Mouse (Mus musculus) heart, postnatal 0 days (tissue): ENCODE measurements around the gene Asap3. TPM values are rescaled to one million over a fixed set of nuclear protein-coding genes. Genes with fewer than 3 reads are reported as not detected.

Experiments used
- ATAC-seq: fragments of 200-750 bp; cut with Nextera tagmentation; 2 replicates; pipeline ENCODE4 v1.8.0; 2017; ENCODE audit warnings: low read depth, moderate number of reproducible peaks, moderate library complexity; ENCODE audit not compliant: insufficient read depth
- DNase-seq: peaks from one replicate; pipeline ENCODE4 v3.0.0-alpha.2; 2016; ENCODE audit warnings: low spot score
- H3K27ac ChIP-seq: fragments of 300-500 bp; sonication (generic); 2 replicates; pipeline ENCODE4 v1.5.1; 2014; ENCODE audit warnings: low read depth, mild to moderate bottlenecking
- H3K27me3 ChIP-seq: fragments of 300-500 bp; sonication (generic); 2 replicates; pipeline ENCODE4 v1.6.1; 2014; ENCODE audit warnings: low read length, mixed read lengths; ENCODE audit not compliant: control insufficient read depth, insufficient read depth
- H3K36me3 ChIP-seq: fragments of 300-500 bp; sonication (generic); replicated peaks from 2 replicates; pipeline ENCODE4 v1.6.1; 2014; ENCODE audit warnings: low read length, mixed read lengths; ENCODE audit not compliant: control insufficient read depth, insufficient read depth
- H3K4me1 ChIP-seq: fragments of 300-500 bp; sonication (generic); 2 replicates; pipeline ENCODE4 v1.6.1; 2014; ENCODE audit warnings: antibody characterized with exemption; ENCODE audit not compliant: control insufficient read depth, insufficient read depth
- H3K4me2 ChIP-seq: fragments of 300-500 bp; sonication (generic); 2 replicates; pipeline ENCODE4 v1.6.1; 2014; ENCODE audit warnings: low read depth, mild to moderate bottlenecking, low read length, moderate library complexity
- H3K4me3 ChIP-seq: fragments of 300-500 bp; sonication (generic); 2 replicates; pipeline ENCODE4 v1.5.1; 2014; ENCODE audit warnings: low read depth, low read length
- H3K9ac ChIP-seq: fragments of 300-500 bp; sonication (generic); replicated peaks from 2 replicates; pipeline ENCODE4 v1.6.1; 2014; ENCODE audit warnings: low read depth, low read length, mixed read lengths
- H3K9me3 ChIP-seq: fragments of 300-500 bp; sonication (generic); replicated peaks from 2 replicates; pipeline ENCODE4 v1.6.1; 2016; ENCODE audit warnings: low read length; ENCODE audit not compliant: control insufficient read depth
- CTCF ChIP-seq: IDR thresholded peaks from 2 replicates; pipeline ENCODE4 v1.5.1; 2016; ENCODE audit warnings: antibody characterized with exemption, control low read depth, low read depth
- EP300 ChIP-seq: IDR thresholded peaks from 2 replicates; pipeline ENCODE4 v1.6.1; 2016; ENCODE audit warnings: antibody characterized with exemption, low read depth
- WGBS: fragments of 180-500 bp; shearing (Covaris S2); extraction: QIAGEN DNeasy Blood & Tissue Kit; methylation state at CpG from one replicate; pipeline ENCODE4 v1.1.7; 2014; 5-methylcytosine and 5-hydroxymethylcytosine counted together
- polyA plus RNA-seq: library from polyadenylated mRNA; unstranded; fragments of >200 nt; fragmentation: Nextera tagmentation; extraction: Ambion mirVana; gene quantifications from 2 replicates; pipeline ENCODE4 v1.2.1, GENCODE M21; 2015
- total RNA-seq: library from RNA; depleted of rRNA; stranded (reverse); fragments of >200 nt; gene quantifications from 2 replicates; pipeline ENCODE4 v1.2.3, GENCODE M21; 2014; ENCODE audit warnings: low replicate concordance

Gene Asap3
- total and polyA plus RNA-seq, 2 experiments from 2014 or later = 1.7 to 2.9 TPM

DNA sequence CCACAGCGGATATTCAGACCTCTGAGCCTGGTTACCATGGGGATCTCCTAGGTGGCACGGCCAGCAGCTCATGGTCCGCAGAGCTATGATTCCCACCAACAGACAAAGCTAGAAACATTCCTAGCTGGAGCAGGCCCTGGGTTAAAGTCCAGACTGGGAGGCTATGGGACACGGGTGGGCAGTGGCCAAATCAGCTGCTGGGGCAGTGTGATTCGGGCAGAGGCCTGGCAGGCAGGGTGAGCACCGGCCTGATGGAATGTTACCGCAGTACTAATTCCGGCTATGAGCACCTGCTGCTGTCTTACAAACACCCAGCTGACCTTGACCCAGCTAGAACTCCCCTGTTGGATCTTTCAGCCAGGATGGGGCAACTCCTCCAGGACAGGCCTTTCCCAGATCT, 64.5 kb downstream of the Asap3 start:
- TF ChIP-seq CTCF (no peak), EP300 (0 out of 2 replicates have a peak, but pooled peaks have one; percentile 21)
- DNase-seq = no peak
- 58% methylated on average over 8 of the region's 8 CpGs for WGBS

DNA sequence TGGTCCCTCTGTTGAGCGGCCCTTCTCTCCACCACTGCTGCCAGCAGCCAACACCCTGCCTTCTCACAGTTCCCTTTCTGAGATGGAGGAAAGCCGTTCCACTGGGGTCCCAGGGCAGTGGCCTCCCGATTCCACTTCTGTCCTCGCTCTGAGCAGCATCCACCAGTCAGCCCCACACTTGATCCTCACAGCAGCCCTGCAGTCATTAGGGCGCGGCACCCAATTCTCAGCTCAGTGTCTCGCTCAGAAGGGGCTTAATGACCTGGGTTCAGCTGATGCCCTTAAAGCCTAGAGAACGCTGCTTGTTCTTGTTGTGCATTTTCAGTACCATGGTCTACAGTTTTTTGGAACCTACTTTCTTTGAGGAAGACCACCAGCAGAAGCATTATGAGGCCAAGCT, 74.9 kb downstream of the Asap3 start:
- Histone ChIP-seq H3K9ac (no peak overlapping the region), H3K9me3 (no peaks in the 10 kb centered on the region), H3K4me2 (no peak overlapping the region), H3K36me3 (no peaks in the 10 kb centered on the region), H3K27ac (0 out of 2 replicates have a peak overlapping the region, but pooled peaks have one; percentile 98), H3K4me1 (peaks cover 16% of the 10 kb centered on the region), H3K27me3 (no peaks in the 10 kb centered on the region), H3K4me3 (no peak overlapping the region)
- ATAC-seq (no peak), DNase-seq (no peak)
- whole genome bisulfite sequencing = 87% methylated on average over 8 of the region's 8 CpGs
- TF ChIP-seq CTCF = no peak
- TF ChIP-seq EP300 = no peak

More for the DNA sequence above, 64.5 kb downstream of the Asap3 start:
- peak overlapping the region; percentile 66 for H3K27ac ChIP-seq
- no peak overlapping the region for H3K9ac ChIP-seq
- H3K4me2 ChIP-seq = no peak overlapping the region
- H3K27me3 ChIP-seq = no peaks in the 10 kb centered on the region
- H3K36me3 ChIP-seq = peaks cover 17% of the 10 kb centered on the region; the same call in 1 of the 2 replicates
- peaks cover 10% of the 10 kb centered on the region for H3K9me3 ChIP-seq
- ATAC-seq = peak; percentile 73
- H3K4me1 ChIP-seq = no peaks in the 10 kb centered on the region
- no peak overlapping the region for H3K4me3 ChIP-seq

DNA sequence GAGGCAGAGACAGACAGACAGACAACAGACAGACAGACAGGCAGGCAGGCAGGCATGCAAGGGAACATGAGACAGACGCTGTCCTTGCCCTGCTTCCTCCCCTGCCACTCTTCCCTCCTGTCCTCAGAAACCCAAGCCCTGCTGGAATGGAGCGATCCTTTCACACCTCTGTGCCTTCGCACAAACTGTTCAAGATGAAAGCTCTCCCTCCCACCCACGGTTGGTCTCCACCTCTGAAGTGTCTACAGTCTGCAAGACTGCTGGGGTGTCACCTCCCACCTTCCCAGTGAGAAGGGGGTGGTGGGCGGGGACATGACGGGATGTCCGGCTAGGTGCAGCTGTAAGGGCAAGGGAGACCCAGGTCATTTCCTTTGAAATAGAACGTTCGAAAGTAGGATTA, 75.4 kb downstream of the Asap3 start:
- ATAC-seq (no peak), DNase-seq (no peak)
- no peak overlapping the region for H3K4me2 ChIP-seq
- H3K9me3 ChIP-seq = no peaks in the 10 kb centered on the region
- no peak overlapping the region for H3K9ac ChIP-seq
- 0 out of 2 replicates have a peak overlapping the region, but pooled peaks have one; percentile 98 for H3K27ac ChIP-seq
- peaks cover 20% of the 10 kb centered on the region for H3K4me1 ChIP-seq
- WGBS = 41% methylated on average over 9 of the region's 9 CpGs
- no peaks in the 10 kb centered on the region for H3K27me3 ChIP-seq
- H3K36me3 ChIP-seq = no peaks in the 10 kb centered on the region
- TF ChIP-seq EP300 = no peak
- no peak for TF ChIP-seq CTCF
- no peak overlapping the region for H3K4me3 ChIP-seq

DNA sequence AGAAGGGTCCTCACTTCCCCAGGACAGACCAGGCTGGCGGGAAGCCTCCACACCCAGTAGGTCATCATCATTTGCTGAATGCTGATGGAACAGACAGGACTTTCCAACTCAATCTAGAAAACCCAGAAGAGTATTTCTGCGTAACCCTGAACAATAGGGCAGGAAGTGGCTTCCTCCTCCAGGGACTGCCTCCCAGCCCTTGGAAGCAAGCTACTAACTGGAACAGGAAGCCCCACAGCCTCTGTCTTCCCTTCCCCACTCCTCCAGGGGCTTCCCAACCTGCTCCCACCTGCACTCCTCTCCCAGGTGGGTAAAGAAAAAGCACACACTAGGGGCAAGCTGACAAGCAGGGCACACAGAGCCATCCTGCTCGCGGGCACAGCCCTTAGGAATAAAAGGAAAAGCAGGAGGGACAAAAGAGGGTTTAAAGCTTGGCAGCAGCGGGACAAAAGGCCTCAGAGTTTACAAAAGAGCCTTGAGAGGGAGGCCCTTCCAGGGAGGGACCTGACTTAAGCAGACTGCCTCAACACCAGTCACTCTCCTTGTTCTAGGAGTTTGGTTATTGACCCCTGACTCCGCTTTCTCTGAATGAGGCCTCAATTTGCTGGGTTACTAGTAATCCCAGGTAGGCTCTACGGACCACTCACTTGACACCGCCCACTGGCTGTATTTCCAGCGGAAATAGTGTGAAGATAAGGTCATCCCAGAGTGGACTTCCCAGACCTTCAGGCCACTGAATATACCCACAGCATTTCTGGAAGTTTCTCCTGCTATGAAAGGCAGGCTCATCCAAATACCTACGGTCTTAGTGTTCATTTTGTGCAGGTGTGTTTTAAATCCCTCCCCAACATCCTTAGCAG, 76.7 kb downstream of the Asap3 start:
- ATAC-seq (no peak), DNase-seq (peak; percentile 43)
- 47% methylated on average over 10 of the region's 10 CpGs for WGBS
- peaks cover 22% of the 10 kb centered on the region for H3K4me1 ChIP-seq
- no peaks in the 10 kb centered on the region for H3K9me3 ChIP-seq
- TF ChIP-seq EP300 (no peak), CTCF (no peak)
- peaks cover 9% of the 10 kb centered on the region for H3K36me3 ChIP-seq
- peak overlapping the region; percentile 46; the same call in 1 of the 2 replicates for H3K9ac ChIP-seq
- no peaks in the 10 kb centered on the region for H3K27me3 ChIP-seq
- H3K4me2 ChIP-seq = peak overlapping the region; percentile 24; the same call in 1 of the 2 replicates
- no peak overlapping the region for H3K4me3 ChIP-seq
- peak overlapping the region; percentile 98 for H3K27ac ChIP-seq

DNA sequence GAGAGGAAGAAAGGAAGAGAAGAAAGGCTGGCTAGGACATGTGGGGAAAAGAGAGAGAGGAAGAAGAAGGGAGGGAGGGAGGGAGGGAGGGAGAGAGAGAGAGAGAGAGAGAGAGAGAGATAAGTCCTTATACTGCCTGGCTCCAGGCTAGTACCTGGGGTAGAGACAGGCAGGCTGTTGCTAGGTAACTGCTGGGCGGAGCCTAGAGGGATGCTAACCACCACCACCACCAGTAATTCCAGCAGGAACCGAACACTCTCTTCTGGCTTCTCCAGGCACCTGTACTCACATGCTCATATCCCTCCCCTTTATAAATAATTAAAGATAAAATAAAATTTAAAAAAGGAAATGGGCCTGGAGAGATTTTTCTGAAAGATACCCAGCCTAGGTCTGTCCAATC, 77.6 kb downstream of the Asap3 start:
- Histone ChIP-seq H3K4me1 (peaks cover 22% of the 10 kb centered on the region), H3K4me2 (peak overlapping the region; percentile 61), H3K9ac (no peak overlapping the region), H3K27ac (peak overlapping the region; percentile 98), H3K4me3 (no peak overlapping the region), H3K9me3 (no peaks in the 10 kb centered on the region), H3K27me3 (no peaks in the 10 kb centered on the region), H3K36me3 (peaks cover 18% of the 10 kb centered on the region)
- ATAC-seq (no peak), DNase-seq (no peak)
- TF ChIP-seq EP300 = no peak
- no peak for TF ChIP-seq CTCF
- WGBS = 36% methylated on average over 2 of the region's 2 CpGs
